Mouse (Mus musculus): Measurements from ENCODE around the gene H2afz.
"Not testable (repeated sequence)": the region's sequence is repeated elsewhere in the genome, so short reads cannot be mapped to it uniquely, and the experiment has no call there.

Gene H2afz

GRCm38 (mm10) chr3:137864124-137864987 lies at the start of gene H2afz:
Gene H2afz, plus strand, starts transcription at chr3:137864487.
- DNase-seq (ENCODE audit: low spot score) = peak; percentile 98

- peak; percentile 32 for DNase-seq (ENCODE audit: low spot score)
Observed at GRCm38 (mm10) chr3:137818713-137819112, 45.6 kb upstream of the H2afz start.

- DNase-seq (ENCODE audit: low spot score) = no peak
Observed at GRCm38 (mm10) chr3:137820688-137821467, 43.4 kb upstream of the H2afz start.

- DNase-seq (ENCODE audit: low spot score) = no peak
Observed at GRCm38 (mm10) chr3:137823317-137823716, 41.0 kb upstream of the H2afz start.

GRCm38 (mm10) chr3:137827678-137828077 lies 36.6 kb upstream of the H2afz start:
- no peak for DNase-seq (ENCODE audit: low spot score)

- no peak for DNase-seq (ENCODE audit: low spot score)
Observed at GRCm38 (mm10) chr3:137831156-137831555, 33.1 kb upstream of the H2afz start.

- no peak for DNase-seq (ENCODE audit: low spot score)
Observed at GRCm38 (mm10) chr3:137833128-137833527, 31.2 kb upstream of the H2afz start.

GRCm38 (mm10) chr3:137833698-137834097 lies 30.6 kb upstream of the H2afz start:
- DNase-seq (ENCODE audit: low spot score) = no peak

- no peak for DNase-seq (ENCODE audit: low spot score)
Observed at GRCm38 (mm10) chr3:137836543-137836942, 27.7 kb upstream of the H2afz start.

- DNase-seq (ENCODE audit: low spot score) = no peak
Observed at GRCm38 (mm10) chr3:137838160-137838559, 26.1 kb upstream of the H2afz start.

- DNase-seq (ENCODE audit: low spot score) = no peak
Observed at GRCm38 (mm10) chr3:137842944-137843343, 21.3 kb upstream of the H2afz start.

- DNase-seq (ENCODE audit: low spot score) = no peak
Observed at GRCm38 (mm10) chr3:137844263-137844662, 20.0 kb upstream of the H2afz start.

GRCm38 (mm10) chr3:137846552-137846951 lies 17.7 kb upstream of the H2afz start:
- DNase-seq (ENCODE audit: low spot score) = no peak

GRCm38 (mm10) chr3:137848354-137848753 lies 15.9 kb upstream of the H2afz start:
- no peak for DNase-seq (ENCODE audit: low spot score)

GRCm38 (mm10) chr3:137849697-137850096 lies 14.6 kb upstream of the H2afz start:
- DNase-seq (ENCODE audit: low spot score) = no peak

- no peak for DNase-seq (ENCODE audit: low spot score)
Observed at GRCm38 (mm10) chr3:137851196-137851595, 13.1 kb upstream of the H2afz start.

GRCm38 (mm10) chr3:137853011-137853410 lies 11.3 kb upstream of the H2afz start:
- not testable (repeated sequence) for DNase-seq (ENCODE audit: low spot score)

GRCm38 (mm10) chr3:137855328-137855727 lies 9.0 kb upstream of the H2afz start:
- DNase-seq (ENCODE audit: low spot score) = no peak

- no peak for DNase-seq (ENCODE audit: low spot score)
Observed at GRCm38 (mm10) chr3:137856061-137856460, 8.2 kb upstream of the H2afz start.

GRCm38 (mm10) chr3:137860394-137861170 lies 3.7 kb upstream of the H2afz start:
- no peak for DNase-seq (ENCODE audit: low spot score)

- no peak for DNase-seq (ENCODE audit: low spot score)
Observed at GRCm38 (mm10) chr3:137861436-137861835, 2.9 kb upstream of the H2afz start.

- DNase-seq (ENCODE audit: low spot score) = no peak
Observed at GRCm38 (mm10) chr3:137862600-137862999, 1.7 kb upstream of the H2afz start.

Measured in retina, embryonic 14.5 days (tissue).